Mouse (Mus musculus) spleen, postnatal 36 days (tissue): Measurements from ENCODE around the gene Psmb9.
"Not testable (repeated sequence)": the region's sequence is repeated elsewhere in the genome, so short reads cannot be mapped to it uniquely, and the experiment has no call there.

Experiments used
- DNase-seq, 2 experiments: peaks; one replicate each; pipeline ENCODE4 v3.0.0; 2022; ENCODE audit warnings: low spot score in 2 of 2, mixed read lengths in 1 of 2

Gene Psmb9

GRCm38 (mm10) chr17:34185526-34185925 is 2.0 kb downstream of the Psmb9 start:
- DNase-seq = no peak

GRCm38 (mm10) chr17:34183564-34184219 is 3.9 kb downstream of the Psmb9 start:
- DNase-seq = no peak

- DNase-seq = peak in 1 of 2 experiments; percentile 40
These were observed 7.4 kb downstream of the Psmb9 start for GRCm38 (mm10) chr17:34179913-34180859.

- no peak for DNase-seq
These were observed 8.5 kb downstream of the Psmb9 start for GRCm38 (mm10) chr17:34179019-34179418.

GRCm38 (mm10) chr17:34177179-34177578 is 10.4 kb downstream of the Psmb9 start:
- no peak for DNase-seq

GRCm38 (mm10) chr17:34174075-34174474 is 13.5 kb downstream of the Psmb9 start:
- peak; percentile 63 to 69 for DNase-seq

GRCm38 (mm10) chr17:34172528-34172927 is 15.0 kb downstream of the Psmb9 start:
- no peak for DNase-seq

- peak; percentile 90 to 92 for DNase-seq
These were observed 16.6 kb downstream of the Psmb9 start for GRCm38 (mm10) chr17:34170877-34171498.

GRCm38 (mm10) chr17:34170487-34170876 is 17.1 kb downstream of the Psmb9 start:
- DNase-seq = no peak

GRCm38 (mm10) chr17:34169279-34169678 is 18.3 kb downstream of the Psmb9 start:
- DNase-seq = peak; percentile 62 to 67

- DNase-seq = no peak
These were observed 22.4 kb downstream of the Psmb9 start for GRCm38 (mm10) chr17:34165033-34165730.

- peak; percentile 71 to 74 for DNase-seq
These were observed 23.2 kb downstream of the Psmb9 start for GRCm38 (mm10) chr17:34164202-34164895.

- no peak for DNase-seq
These were observed 32.0 kb downstream of the Psmb9 start for GRCm38 (mm10) chr17:34155534-34155933.

- DNase-seq = peak; percentile 80 to 82
These were observed 34.6 kb downstream of the Psmb9 start, which contains the start of gene H2-DMb1 for GRCm38 (mm10) chr17:34152923-34153322. TSS of gene H2-DMb1 (plus strand) at chr17:34153072.

- peak; percentile 91 to 94 for DNase-seq
These were observed 42.6 kb downstream of the Psmb9 start for GRCm38 (mm10) chr17:34144960-34145371.

- DNase-seq = not testable (repeated sequence)
These were observed 43.3 kb downstream of the Psmb9 start for GRCm38 (mm10) chr17:34144221-34144620.

- DNase-seq = peak; percentile 65 to 67
These were observed 44.1 kb downstream of the Psmb9 start for GRCm38 (mm10) chr17:34143461-34143860.

- peak; percentile 98 for DNase-seq
These were observed 44.5 kb downstream of the Psmb9 start, which contains the start of gene H2-DMb2 for GRCm38 (mm10) chr17:34143033-34143432. TSS of gene H2-DMb2 (plus strand) at chr17:34143307.

GRCm38 (mm10) chr17:34142456-34143010 is 45.0 kb downstream of the Psmb9 start:
- DNase-seq = no peak

GRCm38 (mm10) chr17:34141448-34141847 is 46.1 kb downstream of the Psmb9 start:
- DNase-seq = no peak
